ENCODE assay signal across 8 mouse cellular contexts in the genomic region with DNA sequence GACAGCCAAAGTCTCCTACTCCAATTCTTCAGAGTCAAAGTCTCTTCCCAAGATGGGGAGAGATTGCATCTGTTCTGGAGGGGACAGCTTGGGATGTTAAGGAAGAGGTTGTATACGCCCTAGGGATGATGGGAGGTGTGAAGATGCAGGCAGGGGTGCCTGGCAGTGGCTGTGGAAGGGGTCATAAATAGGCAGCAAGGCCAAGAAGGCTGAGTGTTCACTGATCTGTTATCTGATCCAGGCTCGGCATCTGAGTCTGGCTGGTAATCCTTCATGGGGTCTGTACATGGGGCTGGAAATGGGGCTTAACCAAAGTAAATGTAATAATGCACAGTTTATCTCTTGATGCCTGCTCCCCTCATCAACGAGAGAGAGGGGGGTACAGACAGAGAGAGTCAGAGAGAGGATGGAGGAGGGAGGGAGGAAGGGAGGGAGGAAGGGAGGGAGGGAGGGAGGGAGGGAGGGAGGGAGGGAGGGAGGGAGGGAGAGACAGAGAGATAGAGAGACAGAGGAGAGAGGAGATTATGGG. TPM values are rescaled to one million over a fixed set of nuclear protein-coding genes. Genes with fewer than 3 reads are reported as not detected.
DNase-seq lines count a peak whose midpoint lies in the region; ATAC-seq lines count a peak whose summit lies in the region.

Col1a2 (plus strand) TSS at position 212 of the 529 bp plus-strand sequence.

- H3K27ac ChIP-seq in lung, embryonic 15.5 days: peak within 1 kb of the TSS; percentile 91
- H3K27ac ChIP-seq in heart, embryonic 14.5 days (replicated peaks in 1 of 2; ENCODE audit: control insufficient read depth in 1 of 2, insufficient read depth in 1 of 2, low read depth in 2 of 2, low read length in 2 of 2): peak within 1 kb of the TSS; percentile 58 to 68
- peak within 1 kb of the TSS; percentile 91 for H3K27ac ChIP-seq in limb, embryonic 10.5 days
- peak within 1 kb of the TSS; percentile 95 for H3K27ac ChIP-seq in stomach, embryonic 14.5 days (ENCODE audit: low read length)

- H3K4me3 ChIP-seq in lung, embryonic 15.5 days: peak within 1 kb of the TSS; percentile 47
- H3K4me3 ChIP-seq in heart, embryonic 14.5 days (ENCODE audit: control insufficient read depth in 1 of 2, insufficient read depth in 1 of 2, low read depth in 1 of 2, low read length in 2 of 2): peak within 1 kb of the TSS; percentile 49 to 62
- H3K4me3 ChIP-seq in limb, embryonic 10.5 days: peak within 1 kb of the TSS; percentile 61
- peak within 1 kb of the TSS; percentile 58 for H3K4me3 ChIP-seq in stomach, embryonic 14.5 days (ENCODE audit: low read depth, low read length)

- peaks cover 12% of the 10 kb centered on the region for H3K4me1 ChIP-seq in lung, embryonic 15.5 days
- no peaks in the 10 kb centered on the region; a peak in 2 of 4 replicates for H3K4me1 ChIP-seq in heart, embryonic 14.5 days (ENCODE audit: control insufficient read depth in 2 of 2, insufficient read depth in 2 of 2, low read length in 2 of 2)
- peaks cover 48% of the 10 kb centered on the region for H3K4me1 ChIP-seq in limb, embryonic 10.5 days
- 0 out of 2 replicates have a peak, but pooled peaks cover 4% of the 10 kb centered on the region for H3K4me1 ChIP-seq in stomach, embryonic 14.5 days (ENCODE audit: control insufficient read depth, insufficient read depth, low read length)

- WGBS in lung, embryonic 15.5 days: 13% methylated on average over 3 of the region's 3 CpGs
- 18% methylated on average over 3 of the region's 3 CpGs for WGBS in heart, embryonic 14.5 days
- WGBS in limb, embryonic 10.5 days: 4% methylated on average over 3 of the region's 3 CpGs
- 26% methylated on average over 2 of the region's 3 CpGs for WGBS in stomach, embryonic 14.5 days

- H3K27me3 ChIP-seq in lung, embryonic 15.5 days: no peaks in the 10 kb centered on the region
- H3K27me3 ChIP-seq in heart, embryonic 14.5 days (ENCODE audit: control insufficient read depth, insufficient read depth, low read length): no peaks in the 10 kb centered on the region
- H3K27me3 ChIP-seq in limb, embryonic 10.5 days (ENCODE audit: low read depth, poor library complexity, severe bottlenecking): no peaks in the 10 kb centered on the region
- H3K27me3 ChIP-seq in stomach, embryonic 14.5 days (ENCODE audit: control insufficient read depth, insufficient read depth, low read length): no peaks in the 10 kb centered on the region

- H3K4me2 ChIP-seq in lung, embryonic 15.5 days: peak within 1 kb of the TSS; percentile 81
- peak within 1 kb of the TSS; percentile 91 for H3K4me2 ChIP-seq in heart, embryonic 14.5 days (ENCODE audit: low read length)
- peak within 1 kb of the TSS; percentile 48 for H3K4me2 ChIP-seq in stomach, embryonic 14.5 days (replicated peaks; ENCODE audit: low read depth, low read length)

- H3K9me3 ChIP-seq in lung, embryonic 15.5 days: no peaks in the 10 kb centered on the region
- no peaks in the 10 kb centered on the region for H3K9me3 ChIP-seq in heart, embryonic 14.5 days (ENCODE audit: control insufficient read depth, low read length)
- no peaks in the 10 kb centered on the region for H3K9me3 ChIP-seq in limb, embryonic 10.5 days (replicated peaks)
- H3K9me3 ChIP-seq in stomach, embryonic 14.5 days (ENCODE audit: control insufficient read depth, low read depth, low read length): no peaks in the 10 kb centered on the region

- H3K9ac ChIP-seq in lung, embryonic 15.5 days: peak within 1 kb of the TSS; percentile 48
- H3K9ac ChIP-seq in heart, embryonic 14.5 days (ENCODE audit: low read length): peak within 1 kb of the TSS; percentile 72
- H3K9ac ChIP-seq in stomach, embryonic 14.5 days (replicated peaks; ENCODE audit: low read depth, low read length): peak within 1 kb of the TSS; percentile 64

- ATAC-seq in lung, embryonic 15.5 days (ENCODE audit: borderline replicate concordance, extremely low read depth, low FRiP score, low TSS enrichment): peak; percentile 28; the same call in 1 of the 2 replicates
- ATAC-seq in heart, embryonic 14.5 days (ENCODE audit: insufficient number of reproducible peaks, insufficient read depth, low FRiP score, low read depth): no peak
- 0 out of 2 replicates have a peak, but pooled peaks have one; percentile 16 for ATAC-seq in stomach, embryonic 14.5 days (ENCODE audit: insufficient number of reproducible peaks, insufficient read depth, low FRiP score, low read depth)

- H3K36me3 ChIP-seq in lung, embryonic 15.5 days: no peaks in the 10 kb centered on the region
- no peaks in the 10 kb centered on the region for H3K36me3 ChIP-seq in heart, embryonic 14.5 days (ENCODE audit: control insufficient read depth, insufficient read depth, low read length)
- peaks cover 10% of the 10 kb centered on the region for H3K36me3 ChIP-seq in limb, embryonic 10.5 days
- no peaks in the 10 kb centered on the region for H3K36me3 ChIP-seq in stomach, embryonic 14.5 days (ENCODE audit: control insufficient read depth, insufficient read depth, low read length)

- no peak for DNase-seq in lung, postnatal 14 days
- peak; percentile 49 for DNase-seq in embryo, embryonic 9.5 days (ENCODE audit: extremely low spot score)
- DNase-seq in limb, embryonic 10.5 days (ENCODE audit: low spot score): no peak
- DNase-seq in thymus, postnatal 25 days: no peak
- no peak for DNase-seq in cerebellum, postnatal 25 days

RNA-seq across cellular contexts. Expression of gene Col1a2, which starts in this region (rescaled TPM):
- polyA plus RNA-seq in lung, embryonic 15.5 days (2015; fragmentation: Nextera tagmentation; extraction: Ambion mirVana): 726 and 742 TPM in 2 replicates
- polyA plus RNA-seq in heart, embryonic 14.5 days (2014; fragmentation: Nextera tagmentation; extraction: Ambion mirVana): 302 and 373 TPM in 2 replicates
- polyA plus RNA-seq in limb, embryonic 10.5 days (2016; fragmentation: Nextera tagmentation; extraction: Ambion mirVana): 109 and 248 TPM in 2 replicates
- polyA plus RNA-seq in stomach, embryonic 14.5 days (2014; fragmentation: Nextera tagmentation; extraction: Ambion mirVana): 751 and 803 TPM in 2 replicates
